Mouse (Mus musculus): ENCODE measurements at regions not wholly inside any gene's neighbourhood (a gene's known extent, or its start where the extent isn't known, plus 50 kb on each side); places are given as distances from the start of the nearest gene placed in this dataset.
A peak's percentile ranks its signal among the peaks of the same experiment; 100 is the strongest.

DNA sequence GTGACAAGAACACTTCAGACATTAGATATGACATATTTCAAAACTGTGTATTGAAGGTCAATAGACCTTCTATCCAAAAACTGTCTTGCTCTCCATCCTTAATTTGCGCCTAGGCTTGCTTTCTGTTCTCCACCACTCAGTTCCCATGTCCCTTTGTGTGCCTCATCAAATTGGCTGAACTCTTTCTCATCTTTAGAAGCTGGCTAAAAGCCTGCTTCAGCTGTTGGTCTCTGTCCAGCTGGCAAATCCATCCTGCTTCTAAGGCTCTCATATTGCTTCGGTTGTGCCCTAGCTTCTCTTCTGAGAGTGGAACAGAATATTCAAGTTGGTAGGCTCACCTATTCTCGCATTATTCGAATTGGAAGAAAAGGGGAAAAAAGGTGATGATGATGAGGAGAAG lies 322.6 kb upstream of the Klf12 start:
- DNase-seq = no peak

DNA sequence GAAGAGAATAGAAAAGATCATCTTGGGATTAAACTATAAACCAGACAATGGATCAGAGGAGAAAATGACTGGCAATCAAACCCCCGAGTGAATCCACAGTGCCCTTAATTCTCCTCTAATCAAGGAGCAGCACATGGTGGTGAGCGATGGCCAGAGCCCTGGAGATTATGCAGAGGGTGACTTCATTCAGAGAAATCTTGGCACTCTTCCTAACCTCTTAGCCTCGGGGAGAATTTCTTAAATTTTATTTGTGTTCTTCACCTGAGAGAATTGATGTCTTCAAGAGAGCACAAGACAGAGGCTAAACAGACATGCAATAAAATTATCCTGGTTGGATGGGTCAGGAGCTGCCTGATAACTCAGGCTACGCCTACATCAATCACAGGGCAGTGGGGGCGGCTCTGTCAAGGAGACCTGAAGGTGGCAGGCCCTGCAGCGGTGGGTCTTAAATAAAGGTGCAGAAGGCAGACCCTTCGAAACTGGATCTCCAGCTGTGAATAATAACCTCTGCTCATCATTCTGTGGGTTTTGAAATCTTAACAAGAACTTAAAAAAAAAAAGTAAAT lies 316.5 kb upstream of the Klf12 start:
- no peak for DNase-seq

DNA sequence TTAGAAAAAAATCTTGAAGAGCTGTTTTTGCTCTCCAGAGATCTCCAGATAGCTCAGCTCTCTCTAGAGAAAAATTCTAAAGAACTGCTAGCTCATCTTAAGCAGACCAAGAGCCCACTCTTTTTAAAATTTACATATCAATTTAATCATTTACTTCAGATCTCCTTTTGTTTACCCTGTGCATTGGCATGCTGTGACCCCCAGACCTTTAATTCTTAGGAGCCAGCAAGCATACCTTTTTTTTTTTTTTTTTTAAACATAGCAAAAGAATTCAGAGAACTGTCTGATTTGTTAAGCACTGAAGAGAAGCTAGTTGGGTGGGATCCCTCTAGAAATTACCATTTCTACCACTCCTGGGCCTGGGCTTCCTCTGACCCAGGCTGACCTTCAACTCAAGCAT lies 285.5 kb upstream of the Klf12 start:
- DNase-seq = no peak

DNA sequence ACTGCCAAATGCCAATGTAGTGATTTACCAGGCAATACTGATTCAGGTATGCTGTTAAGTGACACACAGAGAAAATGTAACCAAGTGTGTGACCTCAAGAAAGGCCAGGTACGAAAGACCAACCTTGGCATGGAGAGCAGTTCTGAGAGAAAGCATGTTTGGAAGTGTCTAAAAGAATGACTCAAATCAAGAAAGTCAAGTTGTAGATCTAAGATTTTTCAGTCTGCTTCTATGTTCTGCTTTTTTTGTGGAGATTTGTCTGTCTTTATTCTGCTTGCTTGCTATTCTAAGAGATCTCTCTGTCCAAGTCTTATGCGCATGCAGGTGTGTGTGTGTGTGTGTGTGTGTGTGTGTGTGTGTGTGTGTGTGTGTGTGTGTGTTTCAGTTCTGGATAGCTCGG lies 277.4 kb upstream of the Klf12 start:
- DNase-seq = no peak

DNA sequence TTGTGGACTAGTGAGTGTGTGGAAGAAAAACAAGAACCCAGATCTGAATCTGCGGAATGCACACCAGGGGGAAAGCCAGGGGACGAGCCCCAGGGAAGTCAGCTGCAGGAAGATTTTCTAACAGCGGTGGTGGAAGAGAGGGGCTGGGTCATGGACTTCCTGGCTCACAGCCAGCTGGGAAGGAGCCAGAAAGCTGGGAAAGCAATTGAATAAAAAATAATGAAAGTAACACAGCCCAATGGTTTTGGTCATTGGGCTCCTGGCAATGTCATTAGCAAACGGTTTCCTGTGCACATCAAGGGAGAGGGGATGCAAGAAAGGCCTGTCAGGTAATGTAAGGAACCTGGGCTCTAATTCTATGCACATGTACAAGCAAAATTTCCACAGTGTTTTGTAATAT lies 273.9 kb upstream of the Klf12 start:
- peak; percentile 7 to 58 for DNase-seq

DNA sequence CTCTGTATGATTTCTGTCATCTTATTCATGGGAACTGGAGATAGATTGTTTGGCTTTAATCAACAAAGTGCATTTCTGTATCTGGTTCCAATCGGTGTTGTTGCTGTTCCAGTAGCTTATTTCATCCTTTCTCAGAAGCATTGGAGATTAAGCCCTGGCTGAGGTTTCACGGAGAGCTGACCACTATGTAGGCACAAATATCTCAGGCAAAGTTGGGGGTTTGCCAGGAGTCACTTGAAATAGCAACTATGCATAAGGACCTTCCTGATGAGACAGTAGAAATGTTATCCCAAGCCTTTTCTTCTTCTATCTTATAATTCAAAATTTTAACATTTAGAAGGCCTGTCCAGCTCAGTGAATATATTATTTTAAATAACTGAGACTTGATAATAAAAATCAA lies 268.0 kb upstream of the Klf12 start:
- DNase-seq = no peak

DNA sequence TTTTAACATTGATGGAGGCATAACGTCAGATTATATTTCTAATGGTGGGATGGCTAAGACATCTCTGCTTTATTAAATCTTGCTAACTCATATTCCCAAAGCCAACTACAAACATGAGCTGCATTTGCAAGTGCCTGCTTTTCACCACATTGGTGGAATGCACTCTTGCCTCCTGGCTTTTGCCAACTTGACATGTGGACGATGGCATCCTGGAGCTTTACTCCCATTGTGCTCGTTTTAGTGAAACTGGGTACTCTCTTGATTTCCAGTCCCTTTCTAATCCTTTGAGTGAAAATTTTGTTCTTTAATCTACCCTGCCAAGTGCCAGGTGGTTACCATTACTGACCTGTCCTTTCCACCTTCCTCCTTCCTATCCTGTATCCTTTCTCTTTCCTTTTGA lies 265.8 kb upstream of the Klf12 start:
- DNase-seq = no peak

DNA sequence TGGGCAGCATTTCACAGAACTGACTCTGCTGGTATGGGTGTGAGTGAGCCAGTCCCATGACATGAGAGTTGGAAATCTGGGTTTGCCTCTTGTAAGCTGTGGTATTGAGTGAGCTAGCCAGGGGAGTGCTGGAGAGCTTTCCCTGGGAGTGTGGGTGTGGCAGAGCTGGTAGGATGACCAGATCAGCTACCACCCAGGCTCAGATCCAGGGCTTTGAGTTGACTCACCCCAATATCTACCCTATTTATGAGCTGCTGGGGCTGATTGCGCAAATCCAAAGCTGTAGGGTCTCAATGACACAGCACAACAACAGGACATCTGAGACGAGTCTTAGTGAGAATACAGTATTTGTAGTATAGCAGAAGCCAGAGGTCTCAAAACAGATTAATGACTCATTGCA lies 245.7 kb upstream of the Klf12 start:
- no peak for DNase-seq

DNA sequence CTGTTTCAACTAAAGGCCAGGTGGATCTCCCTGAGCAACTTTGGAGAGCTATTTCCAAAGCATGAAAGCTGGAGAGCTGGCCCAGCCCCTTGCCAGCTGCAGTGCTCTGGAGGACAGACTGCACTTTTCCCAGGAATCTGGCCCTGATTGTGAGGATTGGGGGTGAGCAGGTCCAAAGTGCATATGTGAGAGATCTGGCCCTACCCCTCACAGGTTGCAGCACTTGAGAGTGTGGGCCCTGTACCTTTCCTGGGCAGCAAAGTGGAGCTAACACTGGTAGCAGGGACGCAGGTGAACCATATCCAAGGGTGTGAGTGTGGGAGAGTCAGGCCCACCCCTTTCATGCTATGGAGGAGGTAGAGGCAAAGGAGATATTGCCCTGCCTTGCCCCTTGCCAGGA lies 245.3 kb upstream of the Klf12 start:
- DNase-seq = no peak

DNA sequence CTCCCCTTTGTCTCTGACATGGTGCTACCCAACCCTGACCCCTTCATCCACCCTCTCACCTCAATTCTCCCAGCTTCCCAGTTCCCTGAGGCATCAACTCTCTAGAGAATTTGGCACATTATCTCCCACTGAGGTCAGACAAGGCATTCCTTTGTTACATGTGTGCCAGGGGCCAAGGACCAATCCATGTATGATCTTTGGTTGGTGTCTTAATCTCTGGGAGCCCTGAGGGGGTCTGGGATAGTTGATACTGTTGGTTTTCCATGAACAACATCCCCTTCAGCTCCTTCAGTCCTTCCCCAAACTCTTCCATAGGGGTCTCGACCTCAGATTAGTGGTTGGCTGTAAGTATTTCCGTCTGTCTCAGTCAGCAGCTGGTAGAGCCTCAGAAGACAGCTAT lies 224.9 kb upstream of the Klf12 start:
- no peak for DNase-seq

DNA sequence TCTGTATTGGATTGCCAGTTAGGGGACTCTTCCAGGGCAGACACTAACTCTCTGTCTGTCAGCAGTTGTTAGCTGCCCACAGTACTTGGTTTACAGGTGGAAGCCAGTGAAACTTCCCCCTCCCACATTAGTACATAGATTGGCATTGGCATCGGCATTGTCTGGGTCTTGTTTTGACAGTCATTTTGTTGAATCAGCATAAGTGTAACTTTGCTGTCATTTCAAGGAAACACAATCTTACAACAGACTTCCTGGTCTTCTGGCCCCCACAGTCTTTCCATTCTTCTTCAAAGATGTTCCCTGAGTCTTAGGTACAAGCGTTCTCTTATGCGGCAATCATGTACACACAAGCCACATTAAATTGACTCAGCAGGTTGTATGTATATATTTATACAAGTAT lies 223.6 kb upstream of the Klf12 start:
- DNase-seq = no peak

DNA sequence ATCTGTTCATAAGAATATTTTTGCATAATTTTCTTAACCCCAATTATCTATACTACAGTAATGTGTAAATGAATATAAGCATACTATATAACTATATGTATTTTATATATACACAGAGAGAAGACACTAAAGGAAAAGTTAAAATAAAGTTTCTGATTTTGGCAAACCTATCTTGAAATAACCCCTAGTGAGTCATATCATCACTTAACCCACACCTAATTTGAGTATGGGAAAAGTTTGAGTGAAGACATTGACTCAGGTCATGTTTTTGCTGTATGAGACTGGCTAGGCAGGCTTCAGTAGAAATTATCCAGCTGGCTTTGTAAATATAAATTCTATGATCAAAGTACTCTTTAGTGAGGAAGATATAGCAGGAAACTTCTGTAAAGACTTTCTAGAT lies 223.1 kb upstream of the Klf12 start:
- no peak for DNase-seq

DNA sequence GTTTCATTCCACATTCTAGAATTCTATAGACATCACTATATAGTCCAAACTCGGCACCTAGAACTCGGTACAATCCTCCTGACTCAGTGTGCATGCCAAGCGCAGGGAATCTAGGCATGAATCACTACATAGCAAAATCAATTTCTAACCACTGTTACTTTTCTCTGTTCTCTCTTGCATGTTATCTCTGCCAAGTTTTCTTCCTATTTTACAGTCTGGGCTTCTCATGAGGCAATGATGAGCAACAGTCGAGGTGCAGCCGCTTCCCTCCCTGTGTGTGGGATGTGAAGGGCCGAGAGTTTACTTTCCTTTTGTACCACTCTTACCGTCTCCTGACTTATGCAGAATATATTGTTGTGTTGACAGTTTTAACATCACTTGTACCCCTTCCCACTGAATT lies 204.4 kb upstream of the Klf12 start:
- DNase-seq = no peak

DNA sequence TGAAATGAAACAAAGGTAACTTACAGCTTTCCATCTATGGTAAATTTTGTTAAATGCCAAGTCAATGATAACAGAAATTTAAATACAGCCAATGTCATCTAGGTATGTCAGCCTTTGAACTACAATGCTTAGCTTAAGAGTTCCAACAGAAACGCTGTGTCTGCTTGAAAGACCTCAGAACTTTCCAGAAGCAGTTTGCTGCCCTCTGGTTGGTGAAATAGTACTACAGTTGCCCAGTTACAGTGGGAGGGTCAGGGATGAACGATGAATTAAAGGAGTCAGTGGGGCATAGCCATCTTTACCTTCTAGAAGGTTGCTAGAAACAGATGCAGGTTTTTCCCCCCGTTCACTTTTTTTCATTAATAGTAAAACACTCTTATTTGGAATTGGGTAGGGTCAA lies 201.0 kb upstream of the Klf12 start:
- peak; percentile 42 to 67 for DNase-seq

DNA sequence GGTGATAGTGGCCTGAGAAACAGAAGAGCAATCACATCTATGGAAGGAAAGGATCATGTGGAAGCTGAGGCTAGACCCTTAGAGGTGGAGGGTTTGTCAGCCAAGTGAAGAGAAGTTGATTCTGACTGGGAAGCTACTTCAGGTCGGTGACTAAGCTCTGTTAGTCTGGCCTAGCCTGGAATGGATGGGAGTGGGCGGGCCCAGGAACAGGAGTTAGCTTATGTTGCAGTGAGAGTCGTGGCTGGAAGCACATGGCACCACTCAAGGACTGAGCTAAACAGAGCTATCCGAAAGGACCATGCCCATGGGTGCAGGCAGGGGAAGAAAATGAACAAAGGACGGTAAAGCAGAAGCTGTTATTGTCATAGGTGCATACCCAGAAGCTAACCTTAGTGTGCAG lies 199.6 kb upstream of the Klf12 start:
- DNase-seq = no peak

DNA sequence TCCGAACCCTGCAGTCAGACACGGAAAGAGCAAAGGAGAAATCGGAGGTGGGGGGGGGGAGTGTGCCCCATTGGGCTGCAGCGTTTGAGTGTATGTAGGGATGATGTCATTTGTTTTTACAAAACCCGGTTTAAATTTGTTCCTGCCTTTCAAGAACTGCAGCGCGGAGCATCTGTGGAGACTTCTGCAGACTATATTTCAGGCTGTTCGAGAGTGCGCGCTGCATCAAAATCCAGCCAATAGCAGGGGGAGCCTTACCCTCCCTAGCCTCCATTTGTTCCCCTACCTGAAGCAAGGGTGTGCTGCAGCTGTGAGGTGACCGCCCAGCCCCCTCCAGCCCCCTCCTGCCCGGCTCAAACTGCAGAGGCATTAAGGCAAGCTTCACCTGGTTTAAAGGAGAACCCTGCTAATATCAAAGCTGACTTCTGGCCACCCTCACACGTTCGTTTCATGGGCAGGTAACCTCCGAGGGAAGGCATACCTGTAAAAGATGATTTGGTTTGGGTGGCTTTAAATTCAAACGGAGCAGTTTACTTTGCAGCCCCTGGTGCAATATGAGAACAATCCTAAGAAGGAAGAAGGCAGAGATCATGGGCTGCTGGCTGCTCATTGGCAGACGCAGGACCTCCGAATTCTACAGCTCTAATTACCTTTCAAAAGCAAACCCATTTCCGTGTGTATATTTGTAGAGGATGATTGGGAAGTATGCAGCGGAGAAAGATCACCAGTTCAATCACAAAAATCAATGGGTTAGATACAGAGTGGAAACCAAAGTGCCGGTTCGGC lies 193.3 kb upstream of the Klf12 start:
- DNase-seq = peak; percentile 20 to 47

DNA sequence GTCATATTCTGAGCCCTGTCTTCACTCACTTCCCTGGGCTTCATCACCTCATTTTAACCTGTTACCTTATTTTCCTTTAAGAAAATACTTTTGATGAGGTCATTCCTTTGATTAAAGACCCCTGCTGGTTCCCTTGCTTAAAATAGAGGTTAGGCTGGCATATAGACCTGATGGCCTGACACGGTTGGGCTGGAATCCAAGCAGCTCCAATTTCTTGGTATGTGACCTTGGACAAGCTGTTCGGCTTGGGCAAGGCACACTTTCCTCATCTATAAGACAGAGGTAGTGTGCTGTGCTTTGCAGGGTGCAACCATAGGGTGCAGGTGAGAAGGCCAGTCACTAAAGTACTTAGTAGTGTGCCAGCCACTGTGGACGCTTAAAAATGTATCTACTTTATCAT lies 183.8 kb upstream of the Klf12 start:
- DNase-seq = no peak

DNA sequence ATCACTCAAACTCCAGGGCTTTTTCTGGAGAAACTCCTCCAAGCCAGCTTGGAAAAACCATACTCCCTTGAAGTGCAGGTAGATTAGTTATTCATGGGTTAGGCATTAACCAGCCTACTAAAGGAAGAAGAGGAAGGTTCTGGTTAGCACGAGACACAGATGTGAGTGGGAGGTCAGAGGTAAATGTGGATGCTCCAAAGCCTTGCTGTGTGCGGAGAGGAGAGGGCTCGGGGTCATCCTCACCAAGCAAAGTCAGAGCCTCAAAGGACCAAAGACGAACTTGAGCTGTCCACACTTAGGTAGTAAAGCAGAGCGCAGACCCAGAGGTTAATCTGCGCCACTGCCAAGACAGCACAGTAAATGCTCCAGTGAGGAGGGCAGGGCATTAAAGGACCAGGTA lies 177.8 kb upstream of the Klf12 start:
- DNase-seq = peak; percentile 47 to 73

DNA sequence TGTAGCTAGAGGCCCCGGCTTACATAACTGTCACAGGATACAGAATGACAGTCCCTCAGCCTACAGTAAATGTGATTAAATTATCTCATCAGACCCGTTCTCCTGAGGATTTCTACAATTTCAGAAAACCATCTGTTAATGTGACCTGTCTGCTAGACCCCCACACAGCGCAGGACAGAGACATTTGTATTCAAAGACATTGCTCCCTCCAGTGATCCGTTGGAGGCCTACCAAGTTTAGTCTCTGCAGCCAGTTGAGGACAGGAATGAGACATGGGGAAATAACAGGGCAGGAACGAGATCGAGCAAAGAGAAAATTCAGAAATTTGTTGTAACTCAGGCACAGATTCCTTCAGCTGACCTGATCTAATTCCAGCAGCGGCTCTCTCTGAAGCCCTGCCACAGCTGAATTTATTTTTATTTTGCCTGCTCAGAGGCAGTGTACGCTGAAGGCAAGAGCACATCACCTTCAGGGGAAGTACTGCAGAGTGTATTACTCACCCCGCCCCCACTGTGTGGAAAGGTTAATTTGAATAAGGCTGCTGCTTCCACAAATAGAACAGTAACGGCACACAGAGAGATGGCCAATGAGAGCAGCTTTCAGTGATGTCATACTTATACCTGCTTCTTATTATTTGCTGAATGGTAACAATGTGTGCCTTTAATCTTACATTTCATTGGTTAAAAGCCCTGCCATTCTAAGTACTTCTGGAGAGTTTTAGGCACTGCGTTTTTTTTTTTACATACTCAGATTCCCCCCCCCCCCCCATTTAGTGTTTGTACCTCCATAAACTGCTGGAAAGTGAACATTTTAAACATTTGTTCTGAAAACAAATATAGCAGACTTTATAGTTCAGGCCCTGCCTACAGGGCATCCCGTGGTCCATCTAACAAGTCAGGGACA lies 176.9 kb upstream of the Klf12 start:
- peak; percentile 87 to 90 for DNase-seq

DNA sequence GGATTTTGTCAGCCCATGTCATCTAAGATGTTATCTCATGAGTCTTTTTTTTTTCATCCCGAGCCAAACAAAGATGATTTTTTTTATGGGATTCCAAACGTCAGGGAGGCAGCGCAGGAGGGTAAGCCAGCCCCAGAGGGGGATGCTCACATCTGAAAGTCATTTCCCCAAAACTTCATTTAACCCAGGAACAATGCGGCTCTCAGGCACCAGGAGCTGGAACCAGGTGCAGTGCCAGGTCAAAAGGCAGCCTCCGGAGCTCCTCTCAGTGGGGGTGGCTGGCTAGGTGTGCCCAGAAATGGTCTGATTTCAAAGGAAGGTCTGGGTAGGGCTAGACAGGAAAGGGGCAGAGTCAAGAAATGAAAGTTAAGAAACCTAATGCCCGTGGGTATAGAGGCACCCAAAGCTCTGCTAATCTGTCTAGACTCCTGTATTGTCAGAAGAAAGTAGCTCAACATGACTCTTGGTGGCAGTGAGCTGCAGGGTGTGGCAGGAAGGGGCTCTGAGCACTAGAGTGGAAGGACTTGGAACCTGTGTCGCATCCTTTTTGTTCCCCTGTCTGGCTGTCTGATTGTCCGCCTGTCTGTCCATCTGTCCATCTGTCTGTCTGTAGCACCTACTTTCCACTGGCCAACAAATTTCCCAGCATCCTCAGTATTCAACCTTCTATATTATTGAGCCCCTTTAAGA lies 175.3 kb upstream of the Klf12 start:
- peak; percentile 18 to 59 for DNase-seq

DNA sequence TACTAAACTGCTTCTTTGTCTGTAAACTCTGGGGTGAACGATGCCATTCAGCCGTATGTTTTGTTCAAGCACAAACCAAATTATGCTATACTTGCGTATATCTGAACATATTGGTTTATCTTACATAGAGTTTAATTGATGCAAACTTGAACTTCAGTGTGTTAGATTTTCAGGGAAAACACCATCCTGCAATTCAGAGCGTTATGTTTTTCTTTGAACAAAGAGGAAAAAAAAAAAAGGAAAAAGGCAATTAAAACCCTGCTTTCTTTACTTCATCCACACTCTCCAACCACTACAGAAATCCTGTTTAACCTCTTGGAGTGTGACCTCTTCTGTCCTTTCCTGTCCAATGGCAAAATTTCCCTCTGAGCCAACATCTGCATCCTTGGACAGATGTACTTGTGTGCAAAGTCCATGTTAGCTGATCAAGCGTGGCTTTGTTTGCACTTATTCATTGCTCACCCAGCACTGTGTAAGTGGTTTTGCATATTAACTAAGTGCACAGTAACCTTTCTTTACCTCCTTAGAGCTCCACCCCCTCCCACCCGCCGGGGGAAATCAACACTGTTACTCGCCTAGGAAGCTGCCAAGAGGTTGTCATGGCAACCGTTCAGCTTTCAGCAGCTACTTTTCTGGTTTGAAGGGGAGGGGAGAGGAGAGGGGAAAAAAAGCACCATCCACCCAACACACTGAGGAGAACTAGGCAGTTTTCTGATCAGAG lies 174.4 kb upstream of the Klf12 start:
- DNase-seq = peak; percentile 94 to 96

DNA sequence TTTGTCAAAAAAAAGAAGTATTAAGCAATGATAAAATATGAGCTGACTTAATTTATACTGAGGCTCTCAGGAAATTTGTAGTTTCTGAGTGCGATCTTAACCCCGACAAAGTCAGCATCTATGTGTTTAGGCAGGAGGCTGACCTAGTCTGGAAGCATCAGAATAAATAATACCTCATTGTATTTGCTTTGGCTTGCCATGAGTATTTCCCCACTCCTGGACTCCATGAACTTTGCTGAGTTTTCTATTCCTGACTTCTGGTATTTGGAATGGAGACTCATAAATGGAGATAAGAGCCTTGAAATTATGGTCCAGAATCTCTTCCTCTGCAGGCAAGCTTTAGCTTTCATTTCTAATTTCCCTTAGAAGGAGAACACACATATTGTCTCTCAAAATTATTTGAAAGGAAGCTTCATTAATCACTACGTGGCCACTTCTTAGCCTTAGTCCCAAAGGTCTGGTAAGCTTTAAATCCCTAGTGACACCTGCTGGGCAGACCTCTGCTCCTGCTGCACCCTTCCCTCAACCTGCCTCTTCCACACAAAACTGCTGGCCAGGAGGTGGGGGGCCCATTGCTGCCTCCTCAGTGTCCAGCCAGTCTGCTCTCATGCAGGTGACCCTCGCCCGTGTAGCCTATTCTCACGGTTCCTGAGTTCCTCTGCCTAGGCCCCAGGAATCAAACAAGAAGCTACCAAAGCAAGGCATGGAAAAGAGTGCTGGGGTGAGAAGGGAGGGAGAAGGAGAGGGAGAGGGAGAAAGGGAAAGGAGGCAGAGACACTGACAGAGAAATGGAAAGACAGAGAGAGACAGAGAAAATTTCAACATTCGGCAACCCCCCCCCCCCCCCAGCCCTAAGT lies 173.6 kb upstream of the Klf12 start:
- peak; percentile 56 to 74 for DNase-seq

Measured in kidney, postnatal 36 days (tissue).